Mouse (Mus musculus) cerebellum, adult 2 months (tissue): ENCODE data around the gene Klf16.

Source experiments
- CTCF ChIP-seq: fragments of 200-500 bp; IDR thresholded peaks from 2 replicates; pipeline ENCODE4 v1.5.1; 2011; ENCODE audit warnings: low read depth, mild to moderate bottlenecking, control low read depth, low read length, moderate library complexity, borderline replicate concordance; ENCODE audit not compliant: insufficient read depth
- POLR2A ChIP-seq: fragments of 200-500 bp; IDR thresholded peaks from 2 replicates; pipeline ENCODE4 v1.6.1; 2011; ENCODE audit warnings: low read length, control low read depth, borderline replicate concordance; ENCODE audit not compliant: insufficient read depth

DNA sequence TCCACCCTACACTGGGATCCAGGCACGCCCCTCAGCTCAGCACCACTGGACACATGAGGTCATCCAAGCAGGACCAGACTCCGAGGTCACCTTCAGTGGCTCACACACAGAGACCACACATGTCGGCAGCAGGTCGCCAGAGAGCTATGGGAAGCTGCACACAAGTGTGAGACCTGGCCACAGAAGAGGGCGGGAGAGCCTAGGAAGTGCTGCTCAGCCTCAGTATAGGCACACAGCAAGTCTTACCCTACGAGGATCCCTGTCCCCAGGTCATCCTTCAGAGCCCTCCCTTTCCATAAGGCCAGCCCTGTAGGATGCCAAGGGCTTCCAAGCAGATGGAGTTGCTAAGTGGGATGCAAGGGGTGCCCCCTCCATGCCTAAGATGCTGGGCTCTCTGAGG is 23.1 kb downstream of the Klf16 start:
- TF ChIP-seq CTCF: no peak
- no peak for TF ChIP-seq POLR2A
